Mouse (Mus musculus): ENCODE data around the gene Hoxc8.
A peak's percentile ranks its signal among the peaks of the same experiment; 100 is the strongest.

Gene Hoxc8

GRCm38 (mm10) chr15:102965003-102965891, 25.2 kb upstream of the Hoxc8 start:
- no peak for DNase-seq (ENCODE audit: low read depth)

- DNase-seq (ENCODE audit: low read depth) = peak; percentile 50
Observed at GRCm38 (mm10) chr15:102965892-102966775, 24.3 kb upstream of the Hoxc8 start.

GRCm38 (mm10) chr15:102966776-102967311, 23.6 kb upstream of the Hoxc8 start, which contains the start of gene Hoxc10:
Gene Hoxc10, plus strand, starts transcription at chr15:102966796.
- no peak for DNase-seq (ENCODE audit: low read depth)

DNA sequence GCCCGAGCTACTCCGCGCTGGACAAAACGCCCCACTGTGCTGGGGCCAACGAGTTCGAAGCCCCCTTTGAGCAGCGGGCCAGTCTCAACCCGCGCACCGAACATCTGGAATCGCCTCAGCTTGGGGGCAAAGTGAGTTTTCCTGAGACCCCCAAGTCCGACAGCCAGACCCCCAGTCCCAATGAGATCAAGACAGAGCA, 23.2 kb upstream of the Hoxc8 start, which contains the start of gene Hoxc5:
Gene Hoxc5, plus strand, starts transcription at position 132 of the 199 bp plus-strand sequence.
- no peak for DNase-seq (ENCODE audit: low read depth)

DNA sequence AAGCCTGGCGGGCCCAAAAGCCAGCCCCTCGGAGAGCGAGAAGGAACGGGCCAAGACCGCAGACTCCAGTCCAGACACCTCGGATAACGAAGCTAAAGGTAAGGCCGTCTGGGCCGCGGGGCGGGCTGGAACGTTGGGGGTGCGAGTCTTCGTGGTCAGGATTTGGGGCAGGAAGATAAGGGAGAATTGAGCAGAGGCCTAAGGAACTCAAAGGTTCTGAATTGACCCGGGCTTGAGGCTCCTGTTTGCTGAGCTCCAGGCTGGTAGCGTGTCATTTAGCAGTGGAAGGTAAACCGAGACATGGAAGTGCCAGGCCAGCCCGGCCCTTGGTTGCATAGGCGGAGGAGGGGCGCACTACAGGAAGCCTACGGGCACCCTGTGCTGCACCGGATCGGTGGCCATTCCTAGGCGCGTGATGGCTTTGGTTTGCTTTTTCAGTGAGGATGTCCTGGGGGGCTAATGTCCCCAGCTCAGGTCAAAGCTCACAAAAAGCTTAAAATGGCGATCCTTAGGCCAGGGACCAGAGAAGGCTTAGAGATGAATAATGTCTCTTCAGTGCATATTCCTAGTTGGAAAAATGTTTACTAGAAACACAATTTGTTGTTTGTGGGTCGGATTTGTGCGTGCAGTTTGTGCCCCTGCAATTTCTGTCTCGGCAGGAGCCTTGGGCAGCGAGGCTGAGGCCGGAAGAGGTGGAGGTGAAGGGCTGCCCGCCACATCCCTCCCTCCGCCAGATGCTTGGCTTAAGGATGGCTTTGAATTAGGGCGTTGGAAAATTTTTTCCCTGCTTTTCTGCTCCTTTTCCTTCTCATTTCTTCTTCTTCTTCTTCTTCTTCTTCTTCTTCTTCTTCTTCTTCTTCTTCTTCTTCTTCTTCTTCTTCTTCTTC, 22.7 kb upstream of the Hoxc8 start:
- no peak for DNase-seq (ENCODE audit: low read depth)

GRCm38 (mm10) chr15:102969296-102969695, 21.1 kb upstream of the Hoxc8 start:
- no peak for DNase-seq (ENCODE audit: low read depth)

DNA sequence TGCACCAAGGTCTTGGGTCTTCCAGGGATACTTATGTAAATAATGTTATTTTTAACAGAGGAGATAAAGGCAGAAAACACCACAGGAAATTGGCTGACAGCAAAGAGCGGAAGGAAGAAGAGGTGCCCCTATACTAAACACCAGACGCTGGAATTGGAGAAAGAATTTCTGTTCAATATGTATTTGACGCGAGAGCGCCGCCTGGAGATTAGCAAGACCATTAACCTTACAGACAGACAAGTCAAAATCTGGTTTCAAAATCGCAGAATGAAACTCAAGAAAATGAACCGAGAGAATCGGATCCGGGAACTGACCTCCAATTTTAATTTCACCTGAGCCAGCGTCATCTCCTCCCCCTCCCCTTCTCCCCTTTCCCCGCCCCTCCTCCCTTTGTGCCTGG, 19.7 kb upstream of the Hoxc8 start:
- no peak for DNase-seq (ENCODE audit: low read depth)

- DNase-seq (ENCODE audit: low read depth) = no peak
Observed at GRCm38 (mm10) chr15:102972254-102972653, 18.2 kb upstream of the Hoxc8 start.

GRCm38 (mm10) chr15:102972753-102973152, 17.7 kb upstream of the Hoxc8 start:
- no peak for DNase-seq (ENCODE audit: low read depth)

DNA sequence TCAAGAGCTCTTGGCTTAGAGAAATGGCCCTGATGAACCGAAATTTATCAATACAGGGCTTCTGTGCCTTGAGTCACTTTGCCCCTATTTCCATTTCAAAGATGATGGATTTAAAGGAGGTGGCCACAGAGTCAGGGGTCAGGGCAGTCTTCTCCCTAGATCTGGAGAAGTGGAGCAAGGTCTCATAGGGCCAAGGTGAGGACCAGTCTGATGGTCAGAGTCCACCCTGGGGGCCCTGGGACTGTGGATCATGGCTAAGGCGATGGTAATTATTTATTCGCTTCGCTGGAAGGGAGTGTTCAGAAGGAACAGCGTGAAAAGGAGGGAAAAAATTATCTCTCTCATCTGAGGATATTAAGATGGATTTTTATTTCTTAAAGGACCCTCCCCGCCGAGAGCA, 15.4 kb upstream of the Hoxc8 start:
- DNase-seq (ENCODE audit: low read depth) = no peak

- no peak for DNase-seq (ENCODE audit: low read depth)
Observed at GRCm38 (mm10) chr15:102975688-102976111, 14.7 kb upstream of the Hoxc8 start.

- no peak for DNase-seq (ENCODE audit: low read depth)
Observed at GRCm38 (mm10) chr15:102976171-102976570, 14.2 kb upstream of the Hoxc8 start, which contains the start of gene Hoxc9. Gene Hoxc9, plus strand, starts transcription at chr15:102976439.

DNA sequence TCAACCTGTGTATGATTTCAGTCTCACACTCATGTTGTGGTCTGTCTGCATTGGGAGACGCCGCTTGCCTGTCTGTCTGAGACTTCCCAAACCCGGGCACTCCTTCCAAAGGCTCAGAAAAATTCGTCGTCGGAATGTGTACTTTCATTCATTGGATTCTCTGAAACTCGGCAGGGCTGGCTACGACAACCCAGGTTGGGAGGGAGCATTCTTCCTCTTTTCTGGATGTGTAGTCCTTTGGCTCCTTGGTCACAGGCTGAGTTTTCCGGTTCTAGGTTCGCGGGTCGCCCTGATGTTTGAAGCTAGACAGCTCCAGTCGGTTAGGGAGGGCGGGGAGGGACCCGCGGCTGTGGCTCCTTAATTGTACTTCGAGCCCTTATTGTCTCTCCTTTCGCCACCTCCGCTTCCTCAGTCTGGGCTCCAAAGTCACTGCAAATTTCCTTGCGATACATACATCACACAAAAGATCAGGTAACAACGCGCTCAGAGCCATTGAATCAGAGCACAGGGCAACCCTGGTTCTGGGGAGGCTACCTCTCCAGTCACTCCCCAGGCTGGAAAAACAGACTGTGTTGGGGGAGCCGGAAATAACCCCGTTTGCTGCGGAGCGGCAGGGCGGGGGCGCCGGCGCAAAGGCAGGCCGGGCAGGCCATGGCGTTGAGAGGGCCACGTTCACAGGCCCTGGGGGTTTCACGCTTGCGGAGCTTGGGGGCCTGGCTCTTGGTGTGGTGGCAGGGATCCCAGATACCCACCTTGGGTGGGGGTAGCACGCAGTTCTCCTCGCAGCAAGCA, 13.6 kb upstream of the Hoxc8 start:
- no peak for DNase-seq (ENCODE audit: low read depth)

DNA sequence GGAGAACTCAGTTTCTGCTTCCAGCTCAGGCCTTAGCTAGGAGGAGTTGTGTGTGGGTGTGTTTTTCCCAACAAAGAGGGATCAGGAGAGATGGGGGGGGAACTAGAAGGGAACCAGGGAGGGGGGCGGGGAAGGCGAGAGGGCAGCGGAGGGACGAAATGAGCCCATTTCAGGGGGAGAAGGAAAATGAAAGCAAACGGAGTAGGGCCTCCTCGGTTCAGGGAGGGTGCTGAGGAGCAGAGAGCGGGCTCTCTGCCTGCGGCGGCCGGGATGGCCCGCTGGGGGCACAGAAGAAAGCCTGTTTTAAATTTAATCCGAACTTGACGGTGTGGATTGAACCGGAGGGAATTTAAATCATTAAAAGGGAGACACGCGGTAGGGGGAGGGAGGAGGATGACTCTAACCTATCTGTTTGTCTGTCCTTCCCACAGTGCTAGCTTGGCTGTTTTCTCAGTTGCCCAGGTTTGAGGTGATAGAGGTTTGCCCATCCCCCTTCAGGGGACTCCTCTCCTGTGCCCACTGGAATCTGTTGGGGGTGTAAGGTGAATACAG, 12.9 kb upstream of the Hoxc8 start:
- no peak for DNase-seq (ENCODE audit: low read depth)

- DNase-seq (ENCODE audit: low read depth) = no peak
Observed at GRCm38 (mm10) chr15:102978615-102979515, 11.5 kb upstream of the Hoxc8 start.

DNA sequence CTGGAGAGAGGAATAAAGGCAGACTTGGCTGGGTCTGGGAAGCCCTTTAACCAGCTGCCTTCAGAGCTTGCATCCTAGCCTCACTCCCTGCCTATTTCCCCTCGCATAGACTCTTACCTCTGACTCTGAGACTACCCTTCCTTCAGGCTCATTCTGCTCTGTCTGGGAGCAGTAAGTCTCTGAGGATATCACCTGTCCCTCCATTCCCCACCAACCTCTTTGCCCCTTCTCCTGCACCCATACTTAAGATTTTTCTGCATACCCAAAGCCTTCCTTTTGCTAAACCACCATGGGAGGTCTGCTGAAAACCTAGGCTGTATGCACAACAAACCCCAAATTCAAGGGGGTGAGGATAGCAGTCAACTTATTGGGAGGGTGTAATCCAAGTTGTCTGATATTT, 10.5 kb upstream of the Hoxc8 start:
- no peak for DNase-seq (ENCODE audit: low read depth)

DNA sequence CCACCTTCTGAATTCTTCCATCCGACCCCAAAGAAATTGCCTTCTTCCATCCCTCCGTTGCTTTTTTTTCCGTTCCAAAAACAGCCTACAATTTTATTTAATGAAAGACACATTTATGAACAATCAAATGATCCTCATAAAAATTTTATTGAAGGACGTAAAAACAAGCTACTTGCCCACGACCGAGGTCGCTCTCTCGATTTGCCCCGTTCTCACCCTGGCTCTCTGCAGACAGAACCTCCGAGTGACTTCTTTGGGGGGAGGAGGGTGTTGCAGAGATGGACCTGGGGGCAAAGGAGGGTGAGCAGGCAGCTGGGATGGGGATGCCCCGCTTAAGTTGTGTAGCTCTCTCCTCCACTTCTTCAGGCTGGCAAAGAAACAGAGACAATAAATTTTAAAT, 10.1 kb upstream of the Hoxc8 start:
- no peak for DNase-seq (ENCODE audit: low read depth)

GRCm38 (mm10) chr15:102980912-102981311, 9.5 kb upstream of the Hoxc8 start:
- DNase-seq (ENCODE audit: low read depth) = no peak

Measured in c-Kit-positive CD71-positive TER-119-negative erythroid progenitor cells, embryonic 14.5 days (primary cell).